ENCODE assay signal across 19 mouse cellular contexts in the genomic region with DNA sequence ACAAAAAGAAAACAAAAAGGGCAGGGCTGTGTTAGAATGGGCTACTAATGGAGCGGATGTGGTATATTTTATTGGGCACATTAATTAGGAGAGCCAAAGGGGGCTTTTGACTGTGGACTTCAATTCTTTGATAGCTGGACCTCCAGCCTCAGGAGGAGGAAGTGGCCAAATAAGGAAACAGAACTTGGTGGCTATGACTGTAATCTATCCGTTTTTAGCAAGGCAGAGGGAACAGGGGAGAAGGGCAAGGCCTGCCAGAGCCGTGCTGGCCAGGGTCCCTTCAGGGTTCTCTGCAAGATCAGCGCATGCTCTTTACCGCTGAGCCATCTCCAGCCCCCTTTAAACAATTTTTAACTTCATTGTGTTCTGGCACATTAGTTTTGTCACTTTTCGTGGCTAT.
DNase-seq lines count a peak whose midpoint lies in the region; ATAC-seq and TF ChIP-seq lines count a peak whose summit lies in the region.
"Had no signal": no experiment of that assay in that cellular context is flagged by ENCODE, and none has a peak within 500 bp of the region (broad histone marks: within the 10 kb centered on the region; RNA-seq: fewer than 3 reads in every experiment).

No protein-coding gene starts in this region.

- no peak overlapping the region for H3K4me2 ChIP-seq in kidney, embryonic 16.5 days (replicated peaks; ENCODE audit: low read depth, low read length)
- H3K4me2 ChIP-seq in forebrain, embryonic 12.5 days: no peak overlapping the region
- H3K4me2 ChIP-seq: forebrain, embryonic 15.5 days; limb, embryonic 15.5 days; midbrain, embryonic 13.5 days had no signal

- no peak overlapping the region for H3K4me3 ChIP-seq in gastrocnemius, adult 2 months
- no peak overlapping the region for H3K4me3 ChIP-seq in kidney, embryonic 16.5 days (ENCODE audit: low read length)
- peak overlapping the region; percentile 40 for H3K4me3 ChIP-seq in megakaryocyte, embryonic 14.5 days (replicated peaks)
- H3K4me3 ChIP-seq in forebrain, embryonic 12.5 days (replicated peaks): no peak overlapping the region
- H3K4me3 ChIP-seq: embryonic facial prominence, embryonic 10.5 days; forebrain, embryonic 15.5 days; limb, embryonic 15.5 days; midbrain, embryonic 13.5 days had no signal

- intact Hi-C loops in gastrocnemius, adult 2 months (cut with DNase I): loop anchor here (10.0 kb wide), 1 partner anchor 505 kb away; no protein-coding TSS in a partner anchor

- no peak for DNase-seq in gastrocnemius, adult 2 months
- no peak for DNase-seq in gastrocnemius, postnatal 10 days
- no peak for DNase-seq in kidney, adult 18-20 months
- DNase-seq in ZHBTc4 (ENCODE audit: low read depth, low spot score): peak; percentile 2
- no peak for DNase-seq in adrenal gland, postnatal 14 days
- DNase-seq: cerebellum, postnatal 25 days; gastrocnemius, postnatal 36 days; kidney, adult 2 months; lung, postnatal 4 days; right cerebral cortex, postnatal 14 days had no signal

- H3K4me1 ChIP-seq in kidney, embryonic 16.5 days (ENCODE audit: insufficient read depth, low read length): 0 out of 2 replicates have a peak, but pooled peaks cover 6% of the 10 kb centered on the region
- peaks cover 67% of the 10 kb centered on the region for H3K4me1 ChIP-seq in megakaryocyte, embryonic 14.5 days
- H3K4me1 ChIP-seq in forebrain, embryonic 12.5 days: no peaks in the 10 kb centered on the region
- H3K4me1 ChIP-seq: embryonic facial prominence, embryonic 10.5 days; forebrain, embryonic 15.5 days; limb, embryonic 15.5 days had no signal

- H3K36me3 ChIP-seq in kidney, embryonic 16.5 days (ENCODE audit: insufficient read depth, low read length): no peaks in the 10 kb centered on the region
- H3K36me3 ChIP-seq in megakaryocyte, embryonic 14.5 days (replicated peaks; ENCODE audit: low read length): no peaks in the 10 kb centered on the region
- H3K36me3 ChIP-seq in forebrain, embryonic 12.5 days (replicated peaks): no peaks in the 10 kb centered on the region
- H3K36me3 ChIP-seq: embryonic facial prominence, embryonic 10.5 days; forebrain, embryonic 15.5 days; limb, embryonic 15.5 days; midbrain, embryonic 13.5 days had no signal

- H3K27me3 ChIP-seq in kidney, embryonic 16.5 days (ENCODE audit: insufficient read depth, low read length): no peaks in the 10 kb centered on the region
- no peaks in the 10 kb centered on the region for H3K27me3 ChIP-seq in megakaryocyte, embryonic 14.5 days (replicated peaks)
- no peaks in the 10 kb centered on the region for H3K27me3 ChIP-seq in forebrain, embryonic 12.5 days
- H3K27me3 ChIP-seq: forebrain, embryonic 15.5 days; limb, embryonic 15.5 days; midbrain, embryonic 13.5 days had no signal

- H3K27ac ChIP-seq in gastrocnemius, adult 2 months: peak overlapping the region; percentile 65; the same call in 1 of the 2 replicates
- peak overlapping the region; percentile 48; the same call in 1 of the 2 replicates for H3K27ac ChIP-seq in kidney, embryonic 16.5 days (ENCODE audit: low read length)
- no peak overlapping the region for H3K27ac ChIP-seq in forebrain, embryonic 12.5 days
- H3K27ac ChIP-seq: embryonic facial prominence, embryonic 10.5 days; forebrain, embryonic 15.5 days; hindbrain, postnatal 0 days; limb, embryonic 15.5 days; midbrain, embryonic 13.5 days had no signal

- no peaks in the 10 kb centered on the region for H3K9me3 ChIP-seq in kidney, embryonic 16.5 days (ENCODE audit: low read length)
- no peaks in the 10 kb centered on the region for H3K9me3 ChIP-seq in megakaryocyte, embryonic 14.5 days
- no peaks in the 10 kb centered on the region for H3K9me3 ChIP-seq in forebrain, embryonic 12.5 days
- H3K9me3 ChIP-seq: embryonic facial prominence, embryonic 10.5 days; forebrain, embryonic 15.5 days; limb, embryonic 15.5 days; midbrain, embryonic 13.5 days had no signal

- H3K9ac ChIP-seq in kidney, embryonic 16.5 days (replicated peaks; ENCODE audit: low read length): no peak overlapping the region
- H3K9ac ChIP-seq in forebrain, embryonic 12.5 days: no peak overlapping the region
- H3K9ac ChIP-seq: forebrain, embryonic 15.5 days; limb, embryonic 15.5 days; lung, embryonic 14.5 days; midbrain, embryonic 13.5 days had no signal

- 60% methylated on average over 6 of the region's 6 CpGs for WGBS in kidney, embryonic 16.5 days
- 84% methylated on average over 6 of the region's 6 CpGs for WGBS in forebrain, embryonic 12.5 days

- no peak for TF ChIP-seq CTCF in gastrocnemius, adult 2 months (IDR thresholded peaks at IDR 0.05)

- ATAC-seq in kidney, embryonic 16.5 days (ENCODE audit: low FRiP score, low TSS enrichment): no peak; the same call in 1 of the 2 replicates
- no peak for ATAC-seq in forebrain, embryonic 12.5 days (ENCODE audit: low FRiP score)
- ATAC-seq: forebrain, embryonic 15.5 days; hindbrain, postnatal 0 days; midbrain, embryonic 13.5 days had no signal
